Mouse (Mus musculus): ENCODE measurements around the gene Rab28.

The Rab28 gene

GRCm38 (mm10) chr5:41708051-41708630 lies at the start of gene Rab28:
Gene Rab28, minus strand, starts transcription at chr5:41708157.
- in situ Hi-C loops (cut with MboI; ENCODE audit: unreplicated experiment in 2 of 2), result loop anchor here (25.0 kb wide), 2 partner anchors 129 to 1529 kb away; partner anchors contain the start of genes Bod1l (in 1 of the 2) and Cpeb2 (in 1 of the 2)

GRCm38 (mm10) chr5:41757338-41757737 lies 49.4 kb upstream of the Rab28 start:
- in situ Hi-C loops (cut with MboI; ENCODE audit: unreplicated experiment in 2 of 2), result no loop called here

- in situ Hi-C loops (cut with MboI; ENCODE audit: unreplicated experiment in 2 of 2), result no loop called here
Measured at GRCm38 (mm10) chr5:41756396-41756795, 48.4 kb upstream of the Rab28 start.

- in situ Hi-C loops (cut with MboI; ENCODE audit: unreplicated experiment in 2 of 2), result no loop called here
Measured at GRCm38 (mm10) chr5:41755373-41755960, 47.5 kb upstream of the Rab28 start.

GRCm38 (mm10) chr5:41754836-41755235 lies 46.9 kb upstream of the Rab28 start:
- in situ Hi-C loops (cut with MboI; ENCODE audit: unreplicated experiment in 2 of 2), result no loop called here

- in situ Hi-C loops (cut with MboI; ENCODE audit: unreplicated experiment in 2 of 2), result no loop called here
Measured at GRCm38 (mm10) chr5:41754226-41754775, 46.3 kb upstream of the Rab28 start.

GRCm38 (mm10) chr5:41752721-41753120 lies 44.8 kb upstream of the Rab28 start:
- in situ Hi-C loops (cut with MboI; ENCODE audit: unreplicated experiment in 2 of 2), result no loop called here

- in situ Hi-C loops (cut with MboI; ENCODE audit: unreplicated experiment in 2 of 2), result no loop called here
Measured at GRCm38 (mm10) chr5:41744898-41745780, 37.2 kb upstream of the Rab28 start.

GRCm38 (mm10) chr5:41744234-41744633 lies 36.3 kb upstream of the Rab28 start:
- in situ Hi-C loops (cut with MboI; ENCODE audit: unreplicated experiment in 2 of 2), result no loop called here

GRCm38 (mm10) chr5:41738817-41739216 lies 30.9 kb upstream of the Rab28 start:
- in situ Hi-C loops (cut with MboI; ENCODE audit: unreplicated experiment in 2 of 2), result no loop called here

- in situ Hi-C loops (cut with MboI; ENCODE audit: unreplicated experiment in 2 of 2), result no loop called here
Measured at GRCm38 (mm10) chr5:41737039-41737438, 29.1 kb upstream of the Rab28 start.

GRCm38 (mm10) chr5:41727017-41727416 lies 19.1 kb upstream of the Rab28 start:
- in situ Hi-C loops (cut with MboI; ENCODE audit: unreplicated experiment in 2 of 2), result no loop called here

- in situ Hi-C loops (cut with MboI; ENCODE audit: unreplicated experiment in 2 of 2), result no loop called here
Measured at GRCm38 (mm10) chr5:41725573-41725972, 17.6 kb upstream of the Rab28 start.

- in situ Hi-C loops (cut with MboI; ENCODE audit: unreplicated experiment in 2 of 2), result loop anchor here (25.0 kb wide), 2 partner anchors 130 to 1530 kb away; partner anchors contain the start of genes Bod1l (in 1 of the 2) and Cpeb2 (in 1 of the 2)
Measured at GRCm38 (mm10) chr5:41707115-41708015, 592 bp downstream of the Rab28 start.

- in situ Hi-C loops (cut with MboI; ENCODE audit: unreplicated experiment in 2 of 2), result loop anchor here (25.0 kb wide), 2 partner anchors 131 to 1531 kb away; partner anchors contain the start of genes Bod1l (in 1 of the 2) and Cpeb2 (in 1 of the 2)
Measured at GRCm38 (mm10) chr5:41706777-41707114, 1.2 kb downstream of the Rab28 start.

- in situ Hi-C loops (cut with MboI; ENCODE audit: unreplicated experiment in 2 of 2), result loop anchor here (25.0 kb wide), 2 partner anchors 136 to 1536 kb away; partner anchors contain the start of genes Bod1l (in 1 of the 2) and Cpeb2 (in 1 of the 2)
Measured at GRCm38 (mm10) chr5:41701085-41701484, 6.9 kb downstream of the Rab28 start.

- in situ Hi-C loops (cut with MboI; ENCODE audit: unreplicated experiment in 2 of 2), result loop anchor here in 1 of 2 experiments (10.0 kb wide), 1 partner anchor 147 kb away; the partner anchor contains the start of gene Bod1l
Measured at GRCm38 (mm10) chr5:41697958-41698357, 10.0 kb downstream of the Rab28 start.

- in situ Hi-C loops (cut with MboI; ENCODE audit: unreplicated experiment in 2 of 2), result no loop called here
Measured at GRCm38 (mm10) chr5:41685016-41685415, 22.9 kb downstream of the Rab28 start.

- in situ Hi-C loops (cut with MboI; ENCODE audit: unreplicated experiment in 2 of 2), result no loop called here
Measured at GRCm38 (mm10) chr5:41683976-41684375, 24.0 kb downstream of the Rab28 start.

GRCm38 (mm10) chr5:41666012-41666411 lies 41.9 kb downstream of the Rab28 start:
- in situ Hi-C loops (cut with MboI; ENCODE audit: unreplicated experiment in 2 of 2), result no loop called here
